Mouse (Mus musculus) naive thymus-derived CD4-positive, alpha-beta T cell, adult 2 months (primary cell): ENCODE measurements around the gene Pkmyt1.
"Not testable (repeated sequence)": the region's sequence is repeated elsewhere in the genome, so short reads cannot be mapped to it uniquely, and the experiment has no call there.

Source experiments
- DNase-seq: peaks from one replicate; pipeline ENCODE4 v3.0.0-alpha.2; 2011; ENCODE audit warnings: low read depth

Pkmyt1 gene

DNA sequence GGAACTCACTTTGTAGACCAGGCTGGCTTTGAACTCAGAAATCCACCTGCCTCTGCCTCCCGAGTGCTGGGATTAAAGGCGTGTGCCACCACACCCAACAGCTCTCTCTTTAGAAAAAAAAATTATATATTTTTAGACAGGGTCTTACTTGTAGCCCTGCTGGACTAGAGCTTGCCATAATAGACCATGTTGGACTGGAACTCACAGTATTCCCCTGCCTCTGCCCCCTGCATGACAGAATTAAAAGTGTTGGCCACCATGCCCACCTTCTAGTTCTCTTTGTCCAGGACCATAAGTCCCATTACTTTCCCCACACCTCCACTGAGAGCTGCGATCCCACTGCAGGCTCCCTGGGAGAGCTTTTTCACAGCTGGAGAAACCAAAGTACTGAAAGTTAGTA lies 21.3 kb downstream of the Pkmyt1 start:
- DNase-seq = no peak

DNA sequence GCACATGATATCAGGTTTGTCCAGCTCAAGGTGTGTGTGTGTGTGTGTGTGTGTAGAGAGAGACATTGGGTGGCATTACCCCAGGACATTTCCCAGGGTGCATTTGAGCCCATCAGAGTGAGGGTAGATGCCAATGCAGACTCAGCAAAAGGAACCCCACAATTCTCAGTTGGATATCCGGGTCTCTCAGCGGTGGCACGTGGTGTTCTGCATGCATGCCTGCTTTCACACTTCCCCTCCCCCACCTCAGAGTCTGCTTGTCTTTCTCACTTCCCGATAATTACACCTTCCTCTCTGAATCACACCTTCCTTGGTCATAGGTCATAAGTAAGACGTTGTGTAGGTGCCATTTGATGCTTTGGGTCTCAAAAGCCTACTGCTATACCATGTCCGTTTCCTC lies 21.9 kb downstream of the Pkmyt1 start:
- peak; percentile 38 for DNase-seq

- DNase-seq = peak; percentile 89
Observed at GRCm38 (mm10) chr17:23748631-23749391, 22.7 kb downstream of the Pkmyt1 start.

- DNase-seq = no peak
Observed at GRCm38 (mm10) chr17:23749400-23750191, 23.5 kb downstream of the Pkmyt1 start.

DNA sequence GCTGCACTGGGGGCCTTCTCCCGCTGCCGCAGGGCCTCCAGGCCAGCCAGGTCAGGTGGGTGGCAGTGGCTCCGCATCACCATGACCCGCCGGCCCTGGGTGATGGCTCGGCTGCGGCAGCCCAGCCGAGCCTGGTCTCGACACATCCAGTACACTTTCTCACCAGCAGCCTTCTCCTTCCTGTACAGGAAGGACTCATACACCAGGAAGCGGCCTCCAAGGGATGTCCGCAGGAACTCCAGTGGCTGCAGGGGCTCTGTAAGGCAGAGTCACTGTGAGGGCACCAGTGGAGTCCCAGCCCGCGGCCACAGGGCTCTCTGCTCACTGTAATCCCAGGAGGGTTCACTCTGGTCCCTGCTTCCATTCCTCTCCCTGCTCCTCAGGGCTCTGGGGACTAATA lies 29.6 kb downstream of the Pkmyt1 start:
- no peak for DNase-seq

GRCm38 (mm10) chr17:23757581-23757980 lies 31.4 kb downstream of the Pkmyt1 start:
- no peak for DNase-seq

- no peak for DNase-seq
Observed at GRCm38 (mm10) chr17:23758801-23759200, 32.7 kb downstream of the Pkmyt1 start.

- DNase-seq = no peak
Observed at GRCm38 (mm10) chr17:23760231-23760630, 34.1 kb downstream of the Pkmyt1 start.

- DNase-seq = no peak
Observed at GRCm38 (mm10) chr17:23761155-23761554, 35.0 kb downstream of the Pkmyt1 start.

DNA sequence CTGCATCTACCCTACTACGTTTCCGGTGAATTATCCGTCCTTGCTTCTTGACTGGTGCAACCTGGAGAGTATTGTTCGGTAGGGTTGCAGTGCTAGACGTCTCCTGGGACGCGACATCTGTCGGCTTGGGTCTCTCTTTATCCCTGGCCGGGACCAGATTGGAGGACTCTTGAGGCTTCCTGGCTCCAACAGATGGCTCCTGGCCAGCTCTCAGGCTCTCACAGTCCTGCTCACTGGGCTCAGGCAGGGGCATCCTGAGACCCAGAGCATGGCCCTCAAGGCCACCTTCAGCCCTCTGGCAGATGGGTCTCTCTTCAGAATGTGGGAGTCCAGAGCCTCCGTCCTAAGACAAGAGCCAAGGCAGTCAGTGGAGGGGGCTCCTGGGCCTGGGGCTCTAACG lies 36.8 kb downstream of the Pkmyt1 start:
- DNase-seq = no peak

- no peak for DNase-seq
Observed at GRCm38 (mm10) chr17:23770493-23770892, 44.4 kb downstream of the Pkmyt1 start.

DNA sequence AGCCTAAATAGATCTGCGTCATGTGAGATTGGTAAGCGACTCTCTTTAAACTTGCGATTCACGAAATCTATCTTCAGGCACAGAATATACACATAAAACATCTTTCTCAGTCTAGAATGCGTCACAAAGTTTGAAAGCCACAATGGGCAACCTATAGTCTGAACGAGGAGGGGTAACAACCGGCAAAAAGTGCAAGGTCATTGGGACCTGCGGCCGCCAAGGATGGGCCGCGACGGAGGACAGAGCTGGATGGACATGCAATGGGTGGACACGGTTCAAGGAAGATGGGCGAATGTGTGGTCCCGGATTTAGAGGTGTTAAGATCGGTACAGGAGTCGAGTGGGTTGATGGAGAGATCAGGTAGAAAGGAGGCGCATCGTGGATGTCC lies 44.8 kb downstream of the Pkmyt1 start:
- DNase-seq = no peak

- peak; percentile 97 for DNase-seq
Observed at GRCm38 (mm10) chr17:23771284-23772218, 45.4 kb downstream of the Pkmyt1 start, which contains the start of gene Flywch1. TSS of gene Flywch1 (minus strand) at chr17:23771602.

- DNase-seq = not testable (repeated sequence)
Observed at GRCm38 (mm10) chr17:23772219-23772556, 46.1 kb downstream of the Pkmyt1 start.

GRCm38 (mm10) chr17:23773676-23774075 lies 47.5 kb downstream of the Pkmyt1 start:
- DNase-seq = no peak

- DNase-seq = peak; percentile 91
Observed at GRCm38 (mm10) chr17:23774090-23774489, 48.0 kb downstream of the Pkmyt1 start.

- no peak for DNase-seq
Observed at GRCm38 (mm10) chr17:23776216-23776615, 50.1 kb downstream of the Pkmyt1 start.

DNA sequence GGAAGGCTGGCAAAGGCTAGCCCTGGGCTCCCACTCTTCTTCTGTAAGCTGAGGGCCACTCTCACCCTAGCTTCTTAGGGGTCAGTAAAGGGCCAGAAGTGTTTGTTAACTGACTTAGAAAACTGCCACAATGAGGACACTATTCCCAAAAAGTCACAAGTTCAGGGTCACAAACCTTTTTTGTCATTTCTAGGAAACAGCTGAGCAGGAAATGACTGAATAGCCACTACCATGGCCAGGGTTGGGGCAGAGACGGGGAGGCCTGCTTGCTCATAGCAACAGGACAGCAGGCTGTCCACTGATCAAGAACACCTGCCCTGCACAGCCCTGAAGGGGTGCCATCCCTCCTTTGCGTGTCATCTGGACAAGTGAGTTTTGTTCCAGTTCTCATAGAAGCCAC lies 51.0 kb downstream of the Pkmyt1 start:
- no peak for DNase-seq

DNA sequence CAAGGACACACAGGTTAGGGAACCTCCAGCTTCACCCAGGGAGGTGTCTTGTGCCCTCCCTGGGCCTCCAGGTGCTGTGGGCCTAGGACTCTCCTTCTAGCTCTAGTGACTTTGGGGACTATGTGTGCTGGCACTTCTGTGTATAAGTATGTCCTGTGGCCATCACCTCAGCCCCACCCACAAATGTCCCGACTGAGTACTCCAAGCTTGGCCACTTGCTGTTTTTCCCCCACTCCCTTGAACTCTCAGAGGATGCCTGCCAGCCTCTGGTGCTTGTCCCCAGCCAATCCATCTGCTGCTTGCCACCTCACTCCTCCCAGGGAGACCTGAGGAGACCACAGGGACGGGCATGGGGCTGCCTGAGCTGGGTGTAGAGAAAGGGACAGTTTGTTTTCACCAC lies 52.3 kb downstream of the Pkmyt1 start:
- DNase-seq = no peak

DNA sequence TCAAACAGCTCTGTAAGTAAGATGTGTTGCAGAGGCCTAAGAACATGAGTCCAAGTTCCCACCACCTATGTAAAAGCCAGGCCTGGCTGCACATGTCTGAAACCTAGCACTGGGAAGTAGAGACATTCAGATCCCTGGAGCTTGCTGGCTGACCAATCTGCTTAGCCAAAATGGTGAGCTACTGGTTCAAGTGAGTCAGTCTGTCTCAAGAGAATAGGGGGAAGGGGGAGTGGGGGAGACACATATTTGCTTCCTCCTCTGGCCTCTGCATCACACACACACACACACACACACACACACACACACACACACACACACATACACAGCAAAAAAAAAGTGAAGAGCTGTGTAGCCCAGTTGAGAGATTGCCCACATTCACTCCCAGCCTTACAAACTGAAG lies 57.2 kb downstream of the Pkmyt1 start:
- DNase-seq = no peak

DNA sequence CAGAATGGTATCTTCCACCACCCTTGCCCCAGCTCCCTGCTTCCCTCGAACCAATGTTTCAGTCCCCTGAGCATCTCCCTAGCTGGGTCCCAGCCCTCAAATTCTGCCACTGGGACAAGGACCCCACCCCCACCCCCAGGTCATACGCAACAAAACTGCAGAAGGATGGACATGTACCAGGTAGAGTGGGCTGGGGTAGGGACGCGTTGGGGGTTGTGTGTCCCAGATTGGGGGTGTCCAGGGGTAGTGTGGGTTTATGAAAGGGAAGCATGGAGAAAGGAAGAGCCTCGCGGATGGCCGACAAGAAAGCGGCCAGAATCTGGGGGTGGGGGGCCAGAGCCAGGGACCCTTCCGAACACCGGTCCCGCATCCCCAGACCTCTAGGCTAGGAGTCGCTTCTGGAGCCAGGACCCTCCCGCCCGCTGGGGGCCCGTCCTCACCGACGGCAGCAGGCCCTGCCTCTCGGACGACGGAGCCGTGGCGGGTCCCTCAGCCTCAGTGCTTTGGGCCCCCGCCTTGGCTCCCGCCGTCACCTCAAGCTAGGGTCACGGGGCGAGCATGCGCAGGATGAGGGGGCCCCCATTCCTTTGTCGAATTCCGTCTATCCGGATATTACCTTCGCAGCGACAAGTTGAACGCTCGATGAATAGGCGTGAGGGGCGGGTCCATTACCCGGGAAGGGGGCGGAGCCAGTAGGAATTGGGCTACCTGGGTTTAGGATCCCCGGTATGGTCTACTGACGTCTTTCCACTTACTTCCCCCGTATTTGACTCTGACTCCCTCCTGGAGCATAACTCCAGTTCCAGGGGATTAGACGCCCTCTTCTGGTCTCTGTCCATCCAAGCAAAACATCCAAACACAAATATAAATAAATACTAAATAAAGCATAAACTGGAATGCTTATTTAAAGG lies 59.7 kb downstream of the Pkmyt1 start, which contains the start of gene Flywch2:
Gene Flywch2 (minus strand): TSS at position 521 of the 911 bp plus-strand sequence.
- DNase-seq = peak; percentile 80
